Mouse (Mus musculus): Measurements from ENCODE around the gene Isyna1.

DNA sequence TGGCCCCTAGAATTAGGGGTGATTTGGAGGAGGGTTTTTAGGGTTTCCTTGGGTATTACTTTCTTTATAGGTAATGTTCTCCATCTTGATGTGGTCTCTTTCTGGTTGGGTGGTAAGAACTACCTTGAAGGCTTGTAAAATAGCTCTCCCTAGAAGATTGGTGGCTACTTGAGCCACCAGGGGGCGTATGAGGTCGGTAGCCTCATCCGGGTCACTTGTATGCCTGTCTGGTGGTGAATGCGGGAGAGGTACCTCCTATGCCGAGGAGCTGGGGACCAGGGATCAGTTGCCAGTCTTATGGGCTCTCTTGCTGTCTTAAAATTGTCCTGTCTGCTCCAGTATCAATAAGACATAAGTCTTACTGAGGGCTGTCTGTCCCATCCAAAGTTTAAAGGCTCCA, 30.9 kb downstream of the Isyna1 start:
- TF ChIP-seq MAFK (IDR thresholded peaks at IDR 0.05; ENCODE audit: insufficient read depth, low read depth, low read length) (no peak), ZC3H11A (IDR thresholded peaks at IDR 0.05; ENCODE audit: borderline replicate concordance, low read depth, low read length) (no peak)
